Mouse (Mus musculus) 416B (cell line): ENCODE measurements at regions not wholly inside any gene's neighbourhood (a gene's known extent, or its start where the extent isn't known, plus 50 kb on each side); places are given as distances from the start of the nearest gene placed in this dataset.

Source experiments
- DNase-seq: peaks from one replicate; pipeline ENCODE4 v3.0.0; 2011; ENCODE audit warnings: low read depth

GRCm38 (mm10) chr2:48250174-48250573, 563.7 kb upstream of the Acvr2a start:
- no peak for DNase-seq

- peak; percentile 52 for DNase-seq
Observed at GRCm38 (mm10) chr2:48260299-48260698, 553.6 kb upstream of the Acvr2a start.
